Mouse (Mus musculus): Measurements from ENCODE around the gene Fam129b.

GRCm38 (mm10) chr2:32855046-32855785 is 20.7 kb upstream of the Fam129b start:
- TF ChIP-seq CTCF (IDR thresholded peaks at IDR 0.05; ENCODE audit: low read depth, low read length) (no peak), GATA1 (IDR thresholded peaks at IDR 0.05; ENCODE audit: borderline replicate concordance, low read length) (no peak), POLR2AphosphoS5 (IDR thresholded peaks at IDR 0.05; ENCODE audit: insufficient replicate concordance, low read depth, low read length) (no peak), GATA2 (IDR thresholded peaks at IDR 0.05; ENCODE audit: borderline replicate concordance, low read depth, low read length) (no peak), TAL1 (conservative IDR thresholded peaks at IDR 0.05; ENCODE audit: low read depth, low read length) (no peak)

All from G1E (cell line).